Mouse (Mus musculus) adrenal gland (tissue): Measurements from ENCODE around the gene Zfp868.
"Not testable (repeated sequence)": the region's sequence is repeated elsewhere in the genome, so short reads cannot be mapped to it uniquely, and the experiment has no call there.

Source experiments
- intact Hi-C: fragments of 180-260 bp; cut with DNase I; formaldehyde crosslinking; loops from one replicate; pipeline ENCODE4 v1.15.1; 2025
- long read RNA-seq, 2 experiments: library from polyadenylated mRNA; unstranded; transcript quantifications; one replicate each; pipeline ENCODE4 v2.0.0; 2020; ENCODE audit warnings: borderline replicate concordance in 1 of 2; ENCODE audit not compliant: insufficient replicate concordance in 1 of 2

The Zfp868 gene
- long read RNA-seq, experiment 1, partial matches to known transcripts: 0 of 5 reads
- long read RNA-seq, experiment 1, other reads (novel, unspliced or antisense): 3 of 5 reads
- long read RNA-seq, experiment 2, partial matches to known transcripts: 0 of 4 reads
- long read RNA-seq, experiment 2, other reads (novel, unspliced or antisense): 1 of 4 reads

- intact Hi-C loops: loop anchor here (2.0 kb wide), 1 partner anchor 92 kb away; no protein-coding TSS in a partner anchor
Observed at GRCm38 (mm10) chr8:69625095-69625789, at the start of gene Zfp868. Gene Zfp868, minus strand, starts transcription at chr8:69625548.

GRCm38 (mm10) chr8:69665051-69665450, 39.7 kb upstream of the Zfp868 start:
- intact Hi-C loops: not testable (repeated sequence)

GRCm38 (mm10) chr8:69661294-69661693, 35.9 kb upstream of the Zfp868 start:
- intact Hi-C loops: no loop called here

- intact Hi-C loops: no loop called here
Observed at GRCm38 (mm10) chr8:69654358-69654981, 29.1 kb upstream of the Zfp868 start, which contains the start of gene Zfp964. Gene Zfp964, plus strand, starts transcription at chr8:69654479.

GRCm38 (mm10) chr8:69653808-69654357, 28.5 kb upstream of the Zfp868 start:
- intact Hi-C loops: no loop called here

- intact Hi-C loops: no loop called here
Observed at GRCm38 (mm10) chr8:69618078-69618477, 7.3 kb downstream of the Zfp868 start.

GRCm38 (mm10) chr8:69614687-69615086, 10.7 kb downstream of the Zfp868 start:
- intact Hi-C loops: no loop called here

- intact Hi-C loops: not testable (repeated sequence)
Observed at GRCm38 (mm10) chr8:69597598-69597997, 27.8 kb downstream of the Zfp868 start.

- intact Hi-C loops: no loop called here
Observed at GRCm38 (mm10) chr8:69584611-69585202, 40.6 kb downstream of the Zfp868 start.

- intact Hi-C loops: not testable (repeated sequence)
Observed at GRCm38 (mm10) chr8:69584201-69584600, 41.1 kb downstream of the Zfp868 start.
